Mouse (Mus musculus): Measurements from ENCODE around the gene Foxp1. TPM values are rescaled to one million over a fixed set of nuclear protein-coding genes. Genes with fewer than 3 reads are reported as not detected.

Foxp1 gene
- polyA plus RNA-seq, 1 experiment from 2014 or later: 57.8 TPM

DNA sequence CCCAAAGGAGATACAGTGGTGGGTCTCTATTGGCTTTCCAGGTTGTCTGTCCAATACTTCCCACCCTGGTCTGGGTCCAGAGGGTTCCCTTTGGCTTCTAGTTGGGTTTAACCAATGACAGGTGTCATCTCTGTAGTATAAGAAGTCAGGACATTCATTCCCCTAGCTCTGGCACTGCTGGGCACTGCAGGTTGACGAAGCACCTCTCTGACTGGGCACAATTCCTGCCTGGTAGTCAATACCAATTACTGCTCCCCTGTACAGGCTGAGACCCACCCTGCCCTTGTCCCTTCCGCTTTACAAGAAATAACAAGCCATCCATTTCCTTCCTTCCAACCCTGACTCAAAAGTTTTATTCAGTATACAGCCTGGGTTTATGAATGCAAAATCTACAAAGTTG lies 81.9 kb downstream of the Foxp1 start:
- 93% methylated on average over 2 of the region's 2 CpGs for WGBS

DNA sequence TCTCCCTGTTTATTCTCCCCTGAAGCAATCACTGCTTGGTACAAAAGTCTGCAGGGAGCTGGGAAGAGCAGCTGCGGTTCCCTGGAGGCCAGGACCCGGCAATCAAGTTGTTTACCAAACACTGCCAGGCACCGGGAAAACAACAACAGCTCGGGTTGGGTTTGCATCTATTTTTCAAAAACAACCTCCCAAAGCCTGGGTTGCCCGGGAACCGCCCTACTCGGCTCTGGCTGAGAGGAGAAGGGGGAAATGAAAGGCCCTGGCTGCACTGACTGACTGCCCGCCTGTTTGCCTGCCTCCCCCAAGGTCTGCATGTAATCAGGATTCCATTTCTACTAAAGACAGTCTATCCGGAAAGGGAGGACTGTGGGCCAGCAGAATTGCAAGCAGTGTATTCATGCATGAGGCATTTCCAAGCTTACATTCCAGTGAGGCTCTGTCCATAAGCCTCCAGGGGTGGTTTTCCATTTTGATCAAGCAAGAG lies 82.6 kb downstream of the Foxp1 start:
- Histone ChIP-seq H3K27me3 (ENCODE audit: poor library complexity, severe bottlenecking) (no peaks in the 10 kb centered on the region), H3K4me1 (peaks cover 47% of the 10 kb centered on the region), H3K4me3 (peak overlapping the region; percentile 3), H3K36me3 (replicated peaks) (peaks cover 8% of the 10 kb centered on the region), H3K27ac (peak overlapping the region; percentile 83), H3K9me3 (no peaks in the 10 kb centered on the region)
- WGBS: 2% methylated on average over 9 of the region's 9 CpGs
- peak; percentile 41 for DNase-seq (ENCODE audit: extremely low spot score, low spot score)

More for the DNA sequence above, 81.9 kb downstream of the Foxp1 start:
- Histone ChIP-seq H3K9me3 (no peaks in the 10 kb centered on the region), H3K27ac (peak overlapping the region; percentile 83), H3K27me3 (ENCODE audit: poor library complexity, severe bottlenecking) (no peaks in the 10 kb centered on the region), H3K4me3 (no peak overlapping the region), H3K36me3 (replicated peaks) (peaks cover 2% of the 10 kb centered on the region; the same call in 1 of the 2 replicates), H3K4me1 (peaks cover 47% of the 10 kb centered on the region)
- no peak for DNase-seq (ENCODE audit: extremely low spot score, low spot score)

DNA sequence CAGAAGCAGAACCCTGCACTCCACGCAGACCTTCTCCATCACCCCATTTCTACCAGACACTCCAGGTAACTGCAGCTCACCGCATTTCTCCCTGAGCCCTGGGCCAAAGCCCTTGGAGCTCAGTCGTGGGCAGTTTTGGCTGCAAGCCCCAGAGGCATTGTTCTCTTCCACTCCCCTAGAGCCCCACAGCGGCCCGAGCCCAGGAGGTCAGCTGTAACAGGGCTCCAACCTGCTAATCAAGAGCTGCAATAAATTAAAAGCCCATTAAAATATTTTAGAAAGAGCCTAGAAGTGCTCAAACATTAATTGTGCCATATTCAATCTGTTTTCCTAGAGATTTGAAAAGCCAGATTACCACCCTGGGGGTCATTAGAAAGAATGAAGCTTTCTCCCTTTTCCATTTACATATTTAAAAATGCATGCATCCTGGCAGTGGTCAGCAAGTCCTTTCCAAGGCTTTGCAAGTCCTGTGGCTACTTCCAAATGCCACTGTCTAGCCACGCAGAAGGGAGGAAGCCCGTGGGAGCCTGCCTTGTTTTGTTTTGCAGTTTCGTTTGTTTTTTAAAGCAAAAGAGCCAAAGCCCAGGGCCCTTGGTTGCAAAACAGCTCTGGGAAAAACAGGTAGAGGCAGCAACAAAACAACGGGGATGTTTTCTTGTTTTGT lies 83.2 kb downstream of the Foxp1 start:
- H3K36me3 ChIP-seq (replicated peaks): peaks cover 14% of the 10 kb centered on the region
- 4% methylated on average over 9 of the region's 9 CpGs for WGBS
- H3K4me3 ChIP-seq: peak overlapping the region; percentile 3
- no peaks in the 10 kb centered on the region for H3K9me3 ChIP-seq
- H3K27ac ChIP-seq: peak overlapping the region; percentile 83
- H3K27me3 ChIP-seq (ENCODE audit: poor library complexity, severe bottlenecking): no peaks in the 10 kb centered on the region
- DNase-seq (ENCODE audit: extremely low spot score, low spot score): peak; percentile 39
- H3K4me1 ChIP-seq: peaks cover 47% of the 10 kb centered on the region

DNA sequence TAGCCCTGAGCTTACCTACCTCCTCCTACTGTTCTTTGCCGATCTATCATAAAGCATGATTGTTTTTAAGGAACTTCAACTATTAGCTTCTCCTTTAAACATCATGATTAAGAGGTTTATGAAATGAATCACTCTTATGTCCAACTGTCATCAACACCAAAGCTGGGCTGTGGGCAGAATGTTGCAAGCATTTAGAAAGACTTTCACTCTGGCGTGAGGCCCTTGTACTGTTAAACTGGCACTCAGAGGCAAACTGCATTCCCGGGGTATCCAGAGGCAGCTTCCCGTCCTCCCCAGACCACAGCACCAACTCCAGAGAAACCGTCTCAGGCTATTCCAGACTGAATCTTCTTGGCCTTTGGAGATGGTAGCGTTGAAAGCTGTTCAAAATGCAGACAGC lies 86.2 kb downstream of the Foxp1 start:
- DNase-seq (ENCODE audit: extremely low spot score, low spot score): no peak
- Histone ChIP-seq H3K27ac (no peak overlapping the region), H3K9me3 (no peaks in the 10 kb centered on the region), H3K36me3 (replicated peaks) (peaks cover 24% of the 10 kb centered on the region), H3K4me3 (no peak overlapping the region), H3K4me1 (peaks cover 41% of the 10 kb centered on the region), H3K27me3 (ENCODE audit: poor library complexity, severe bottlenecking) (no peaks in the 10 kb centered on the region)
- WGBS: 95% methylated on average over 6 of the region's 6 CpGs

DNA sequence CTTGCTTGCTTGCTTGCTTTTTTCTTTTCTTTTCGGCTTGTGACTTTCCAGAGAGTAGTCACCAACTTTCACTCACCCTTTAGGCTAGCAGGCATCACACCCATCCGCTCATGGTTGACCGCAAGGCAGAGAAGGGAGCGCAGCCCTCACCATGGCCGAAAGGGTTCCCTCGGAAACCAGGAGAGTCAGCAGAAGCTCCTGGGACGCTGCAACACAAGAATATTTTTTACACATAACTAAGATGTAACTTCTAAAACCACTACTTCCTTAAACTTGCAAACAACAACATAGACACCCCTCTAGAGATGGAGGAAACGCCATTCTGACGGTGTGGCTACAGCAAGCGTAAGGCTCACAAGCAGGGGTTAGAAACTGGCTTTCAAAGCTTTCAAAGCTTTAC lies 87.4 kb downstream of the Foxp1 start:
- Histone ChIP-seq H3K4me1 (peaks cover 29% of the 10 kb centered on the region), H3K27me3 (ENCODE audit: poor library complexity, severe bottlenecking) (no peaks in the 10 kb centered on the region), H3K36me3 (replicated peaks) (peaks cover 26% of the 10 kb centered on the region), H3K27ac (no peak overlapping the region), H3K9me3 (no peaks in the 10 kb centered on the region), H3K4me3 (no peak overlapping the region)
- DNase-seq (ENCODE audit: extremely low spot score, low spot score): no peak
- 94% methylated on average over 10 of the region's 10 CpGs for WGBS

DNA sequence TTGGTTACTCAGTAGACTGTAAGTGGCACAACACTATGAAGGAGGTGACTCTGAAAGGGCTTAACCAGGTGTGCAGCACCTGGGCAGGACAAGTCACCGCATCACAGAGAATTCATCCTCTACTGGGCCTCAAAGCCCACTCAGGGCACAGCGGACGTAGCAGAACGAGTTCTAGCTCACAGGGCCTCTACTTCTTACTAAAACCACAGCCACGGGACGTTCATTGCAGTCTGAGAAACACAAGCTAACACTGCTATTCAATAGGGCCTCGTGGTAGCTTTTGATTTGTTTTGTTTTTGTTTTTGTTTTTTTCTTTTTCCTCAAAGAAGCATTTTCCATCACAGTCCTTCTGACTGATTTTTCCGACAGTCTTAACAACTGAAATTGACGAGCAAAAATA lies 89.5 kb downstream of the Foxp1 start:
- Histone ChIP-seq H3K36me3 (replicated peaks) (peaks cover 26% of the 10 kb centered on the region), H3K4me3 (no peak overlapping the region), H3K9me3 (no peaks in the 10 kb centered on the region), H3K27me3 (ENCODE audit: poor library complexity, severe bottlenecking) (no peaks in the 10 kb centered on the region), H3K27ac (no peak overlapping the region), H3K4me1 (peaks cover 8% of the 10 kb centered on the region)
- 90% methylated on average over 9 of the region's 9 CpGs for WGBS
- no peak for DNase-seq (ENCODE audit: extremely low spot score, low spot score)

DNA sequence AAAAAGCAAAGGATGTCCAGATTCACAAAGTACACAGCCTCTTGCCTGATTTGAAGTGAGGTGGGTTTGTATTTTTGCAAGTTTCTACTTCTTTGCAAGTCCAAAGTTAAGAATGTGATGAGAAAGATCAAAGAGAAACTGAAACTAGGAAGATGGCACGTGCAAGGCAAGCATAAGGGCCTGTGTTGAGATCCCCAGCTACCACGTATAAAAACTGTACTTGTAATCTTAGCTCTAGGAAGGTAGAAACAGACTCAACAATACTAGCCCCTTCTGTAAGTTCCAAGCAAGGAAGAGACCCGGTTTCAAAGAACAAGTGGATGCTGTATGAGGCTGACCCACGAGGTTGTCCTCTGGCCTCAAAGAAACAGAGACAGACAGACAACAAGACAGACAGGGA lies 90.6 kb downstream of the Foxp1 start:
- no peaks in the 10 kb centered on the region for H3K9me3 ChIP-seq
- no peaks in the 10 kb centered on the region for H3K27me3 ChIP-seq (ENCODE audit: poor library complexity, severe bottlenecking)
- no peaks in the 10 kb centered on the region for H3K4me1 ChIP-seq
- no peak for DNase-seq (ENCODE audit: extremely low spot score, low spot score)
- WGBS: 86% methylated on average over 4 of the region's 4 CpGs
- peaks cover 26% of the 10 kb centered on the region for H3K36me3 ChIP-seq (replicated peaks)
- H3K27ac ChIP-seq: no peak overlapping the region
- no peak overlapping the region for H3K4me3 ChIP-seq

DNA sequence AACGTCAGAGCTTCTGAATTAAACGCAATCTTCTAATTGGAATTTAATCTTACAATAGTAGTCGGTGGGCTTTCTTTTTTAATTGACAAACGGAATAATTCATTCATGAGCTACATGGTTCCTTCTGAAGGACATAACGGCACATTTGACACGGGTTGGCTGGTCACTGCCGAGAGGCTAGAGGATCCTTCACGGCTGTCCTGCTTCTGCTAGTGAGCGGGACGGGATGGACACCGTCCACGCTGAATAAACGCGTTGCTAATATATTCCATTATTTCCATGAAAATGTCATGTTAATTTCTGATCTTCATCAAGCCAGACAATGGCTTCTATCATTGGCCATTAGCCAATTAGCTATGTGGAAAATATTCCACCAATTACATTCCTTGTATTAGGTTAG lies 92.0 kb downstream of the Foxp1 start:
- no peak for DNase-seq (ENCODE audit: extremely low spot score, low spot score)
- no peaks in the 10 kb centered on the region for H3K27me3 ChIP-seq (ENCODE audit: poor library complexity, severe bottlenecking)
- no peaks in the 10 kb centered on the region for H3K4me1 ChIP-seq
- H3K36me3 ChIP-seq (replicated peaks): peaks cover 24% of the 10 kb centered on the region
- 94% methylated on average over 14 of the region's 14 CpGs for WGBS
- no peak overlapping the region for H3K27ac ChIP-seq
- H3K4me3 ChIP-seq: no peak overlapping the region
- no peaks in the 10 kb centered on the region for H3K9me3 ChIP-seq

DNA sequence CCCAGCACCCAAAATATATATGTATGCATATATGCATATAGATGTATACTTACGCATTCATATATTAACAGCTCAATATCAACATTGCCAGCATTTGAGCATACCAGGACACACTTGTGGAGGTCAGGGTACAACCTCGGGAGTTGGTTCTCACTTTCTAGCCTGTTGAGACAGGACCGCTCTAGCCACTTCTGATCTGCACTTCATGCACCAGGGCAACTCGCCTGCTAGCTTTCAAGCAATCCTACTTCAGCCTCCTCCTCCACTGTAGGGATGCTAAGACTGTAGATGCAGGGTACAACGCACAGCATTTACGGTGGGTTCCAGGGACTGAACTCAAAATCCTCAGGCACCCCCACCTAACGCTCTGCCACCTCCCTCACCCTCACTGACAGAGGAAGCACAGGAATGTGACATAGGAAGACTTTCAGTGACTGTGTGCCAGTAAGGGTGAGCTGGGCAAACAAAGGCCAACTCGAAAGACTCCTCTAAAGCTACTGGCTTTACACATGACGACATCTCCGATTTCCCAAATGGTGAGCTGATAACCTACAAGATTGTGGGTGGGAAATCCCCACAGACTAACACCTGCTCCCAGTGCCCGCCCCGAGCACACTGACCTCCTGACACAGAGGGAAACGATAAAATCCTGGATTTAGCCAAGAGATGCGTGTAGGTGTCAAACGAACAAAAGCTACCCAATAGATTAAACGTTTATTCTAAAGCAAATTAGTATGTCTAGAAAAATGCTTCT lies 93.0 kb downstream of the Foxp1 start:
- H3K36me3 ChIP-seq (replicated peaks): peaks cover 16% of the 10 kb centered on the region

DNA sequence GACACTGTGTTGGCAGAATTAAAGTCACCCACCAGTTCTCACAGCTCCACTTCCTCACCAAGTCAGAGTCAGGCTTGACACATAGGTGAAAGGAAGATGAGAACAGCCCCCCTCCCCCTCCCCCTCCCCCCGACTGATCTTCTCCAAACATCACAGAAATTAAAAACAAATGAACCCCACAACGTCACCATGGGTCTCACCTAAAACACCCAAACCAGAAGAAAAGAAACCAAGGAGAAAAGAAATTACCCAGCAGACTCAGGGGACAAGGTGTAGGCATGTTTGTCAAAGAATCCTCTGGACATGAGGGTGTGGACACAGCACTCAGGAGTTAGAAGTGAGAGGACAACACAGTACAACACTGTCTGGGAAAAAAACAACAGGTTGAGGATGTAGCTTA lies 93.6 kb downstream of the Foxp1 start:
- DNase-seq (ENCODE audit: extremely low spot score, low spot score): no peak
- H3K27me3 ChIP-seq (ENCODE audit: poor library complexity, severe bottlenecking): no peaks in the 10 kb centered on the region

More for the DNA sequence above, 93.0 kb downstream of the Foxp1 start:
- H3K9me3 ChIP-seq: no peaks in the 10 kb centered on the region
- H3K27me3 ChIP-seq (ENCODE audit: poor library complexity, severe bottlenecking): no peaks in the 10 kb centered on the region
- no peaks in the 10 kb centered on the region for H3K4me1 ChIP-seq
- no peak for DNase-seq (ENCODE audit: extremely low spot score, low spot score)
- H3K4me3 ChIP-seq: no peak overlapping the region
- WGBS: 87% methylated on average over 16 of the region's 16 CpGs
- H3K27ac ChIP-seq: no peak overlapping the region

DNA sequence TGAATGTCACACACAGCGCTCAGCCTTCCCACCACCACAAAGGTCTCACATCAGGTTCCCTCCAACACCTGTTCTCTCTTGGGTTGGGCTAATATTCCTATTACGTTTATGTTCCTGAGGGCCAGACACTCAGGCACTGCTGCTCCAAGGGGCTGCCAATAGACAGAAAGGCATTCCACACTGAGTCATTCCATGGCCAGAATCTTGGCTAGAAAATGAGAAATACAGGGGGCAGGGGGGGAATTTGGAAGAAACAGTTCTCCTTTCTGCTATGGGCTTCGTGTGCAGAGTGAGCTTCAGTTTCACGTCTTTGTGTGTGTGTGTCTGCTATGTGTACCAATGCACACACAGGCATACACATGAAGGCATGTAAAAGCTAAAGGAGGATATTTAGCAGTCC lies 95.2 kb downstream of the Foxp1 start:
- Histone ChIP-seq H3K27ac (no peak overlapping the region), H3K27me3 (ENCODE audit: poor library complexity, severe bottlenecking) (no peaks in the 10 kb centered on the region), H3K4me3 (no peak overlapping the region), H3K4me1 (no peaks in the 10 kb centered on the region), H3K9me3 (no peaks in the 10 kb centered on the region), H3K36me3 (replicated peaks) (peaks cover 8% of the 10 kb centered on the region)
- WGBS: 90% methylated on average over 4 of the region's 4 CpGs
- DNase-seq (ENCODE audit: extremely low spot score, low spot score): no peak

More for the DNA sequence above, 93.6 kb downstream of the Foxp1 start:
- Histone ChIP-seq H3K36me3 (replicated peaks) (peaks cover 13% of the 10 kb centered on the region), H3K4me1 (no peaks in the 10 kb centered on the region), H3K4me3 (no peak overlapping the region), H3K27ac (no peak overlapping the region), H3K9me3 (no peaks in the 10 kb centered on the region)
- 52% methylated on average over 2 of the region's 2 CpGs for WGBS

DNA sequence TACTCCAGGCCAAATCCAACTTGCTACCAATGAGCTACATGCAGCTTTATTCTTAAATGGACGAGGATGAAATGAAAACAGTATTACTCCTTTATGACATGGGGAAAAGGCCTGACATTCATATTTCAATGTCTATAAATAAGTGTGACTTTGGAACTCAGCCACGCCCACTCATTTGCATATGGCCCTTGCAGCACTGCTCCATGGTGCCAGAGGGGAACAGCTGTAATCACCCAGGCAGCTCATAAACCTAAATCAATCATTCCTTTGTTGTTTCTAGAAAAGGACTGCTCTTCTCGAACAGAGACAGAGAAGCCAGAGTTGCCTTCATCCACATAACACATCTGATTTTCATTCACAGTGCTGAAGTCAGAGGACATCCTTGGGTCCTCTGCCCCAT lies 97.5 kb downstream of the Foxp1 start:
- Histone ChIP-seq H3K4me1 (no peaks in the 10 kb centered on the region), H3K27me3 (ENCODE audit: poor library complexity, severe bottlenecking) (no peaks in the 10 kb centered on the region), H3K4me3 (no peak overlapping the region), H3K27ac (no peak overlapping the region), H3K36me3 (replicated peaks) (peaks cover 5% of the 10 kb centered on the region; the same call in 1 of the 2 replicates), H3K9me3 (no peaks in the 10 kb centered on the region)
- no peak for DNase-seq (ENCODE audit: extremely low spot score, low spot score)
- WGBS: 70% methylated on average over 3 of the region's 3 CpGs

DNA sequence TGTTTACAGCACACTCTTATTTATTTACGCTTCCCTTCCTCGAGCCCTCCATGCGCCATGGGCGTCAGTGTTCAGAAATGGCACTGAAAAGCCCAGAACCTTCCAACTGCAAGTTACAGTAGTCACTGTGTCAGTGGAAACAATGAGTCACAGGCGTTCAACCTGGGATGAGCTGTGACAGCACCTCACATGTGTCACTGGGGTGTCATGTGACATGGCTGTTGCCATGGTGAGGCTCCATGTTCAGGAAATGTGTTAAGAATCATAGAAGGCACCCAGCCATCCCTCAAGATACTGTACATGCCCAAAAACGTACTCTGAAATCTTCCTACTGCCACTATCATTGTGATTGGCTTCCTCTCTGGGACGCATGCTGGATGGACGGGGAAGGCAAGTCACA lies 101.9 kb downstream of the Foxp1 start:
- 90% methylated on average over 8 of the region's 8 CpGs for WGBS

More for the DNA sequence above, 101.9 kb downstream of the Foxp1 start:
- Histone ChIP-seq H3K9me3 (no peaks in the 10 kb centered on the region), H3K27ac (no peak overlapping the region), H3K4me3 (no peak overlapping the region), H3K4me1 (no peaks in the 10 kb centered on the region), H3K27me3 (ENCODE audit: poor library complexity, severe bottlenecking) (no peaks in the 10 kb centered on the region), H3K36me3 (replicated peaks) (peaks cover 5% of the 10 kb centered on the region; the same call in 1 of the 2 replicates)
- no peak for DNase-seq (ENCODE audit: extremely low spot score, low spot score)

Data from forebrain, embryonic 10.5 days (tissue).